Mouse (Mus musculus) megakaryocyte, embryonic 14.5 days (primary cell): ENCODE results near the gene Gm49361.

Experiments used
- FLI1 ChIP-seq: IDR thresholded peaks from 2 replicates; pipeline ENCODE4 v1.6.1; 2012; ENCODE audit warnings: low read length, inconsistent platforms, mixed read lengths
- GATA1 ChIP-seq: IDR thresholded peaks from 3 replicates; pipeline ENCODE4 v1.6.1; 2012; ENCODE audit warnings: mixed read lengths, low read length, inconsistent platforms, borderline replicate concordance

DNA sequence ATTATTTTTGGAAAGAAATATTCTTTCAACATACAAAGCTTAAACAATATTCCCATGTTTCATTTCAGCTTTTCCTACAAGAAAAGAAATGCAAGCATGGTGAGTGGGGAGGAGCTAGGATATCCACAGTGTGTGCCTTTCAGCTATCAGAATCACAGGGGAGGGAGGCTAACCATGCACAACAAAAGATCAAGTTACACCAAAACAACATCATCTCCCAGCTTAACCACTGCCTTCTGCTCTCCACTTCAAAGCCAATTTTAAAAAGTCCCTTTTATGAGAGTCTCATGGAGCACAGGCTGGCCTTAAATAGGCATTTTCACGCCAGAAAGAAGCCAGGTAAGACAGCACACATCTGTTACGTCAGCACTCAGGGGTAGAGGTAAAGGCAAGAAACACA lies 134.9 kb downstream of the Gm49361 start:
- TF ChIP-seq FLI1 (no peak), GATA1 (no peak)
